In the genomic region with DNA sequence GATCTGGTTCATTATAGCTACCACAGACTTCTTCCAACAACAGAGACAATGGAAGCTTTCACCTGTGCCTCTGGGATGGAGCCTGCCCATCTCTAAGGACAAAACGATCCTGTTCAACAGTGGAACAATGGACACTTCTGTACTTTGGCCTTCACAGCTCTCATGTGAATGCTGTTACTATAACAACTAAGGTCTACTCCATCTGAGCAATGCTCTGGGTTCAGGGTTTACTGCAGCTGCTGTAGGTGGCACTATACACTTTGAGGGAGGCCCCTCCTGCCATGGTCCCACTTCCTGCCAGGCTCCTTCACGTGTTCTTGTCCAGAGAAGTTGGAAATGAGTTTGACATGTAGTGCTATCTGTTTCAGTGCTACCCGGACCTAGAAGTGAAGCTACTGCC, we compare ENCODE assay signal across 27 mouse cellular contexts. TPM values are rescaled to one million over a fixed set of nuclear protein-coding genes. Genes with fewer than 3 reads are reported as not detected.
DNase-seq lines count a peak whose midpoint lies in the region; ATAC-seq and TF ChIP-seq lines count a peak whose summit lies in the region.
"Had no signal": no experiment of that assay in that cellular context is flagged by ENCODE, and none has a peak within 500 bp of the region (broad histone marks: within the 10 kb centered on the region; RNA-seq: fewer than 3 reads in every experiment).

No protein-coding gene starts in this region.

- H3K27ac ChIP-seq in midbrain, embryonic 11.5 days (ENCODE audit: low read depth, low read length) = no peak overlapping the region
- H3K27ac ChIP-seq in midbrain, postnatal 0 days (ENCODE audit: low read depth, low read length) = no peak overlapping the region
- H3K27ac ChIP-seq in intestine, embryonic 16.5 days (ENCODE audit: low read length) = no peak overlapping the region
- H3K27ac ChIP-seq: embryonic facial prominence, embryonic 10.5 days; embryonic facial prominence, embryonic 15.5 days; gastrocnemius, adult 2 months; heart, adult 2 months; liver, embryonic 15.5 days; lung, embryonic 15.5 days; midbrain, embryonic 10.5 days; neural tube, embryonic 12.5 days had no signal

- H3K36me3 ChIP-seq in midbrain, embryonic 11.5 days (ENCODE audit: control insufficient read depth, insufficient read depth, low read length) = no peaks in the 10 kb centered on the region
- H3K36me3 ChIP-seq in midbrain, postnatal 0 days (ENCODE audit: insufficient read depth, low read length) = no peaks in the 10 kb centered on the region
- no peaks in the 10 kb centered on the region for H3K36me3 ChIP-seq in intestine, embryonic 16.5 days (ENCODE audit: control insufficient read depth, insufficient read depth, low read length)
- H3K36me3 ChIP-seq: embryonic facial prominence, embryonic 15.5 days; lung, embryonic 15.5 days had no signal

- no peak for ATAC-seq in midbrain, embryonic 11.5 days (ENCODE audit: low FRiP score)
- no peak for ATAC-seq in midbrain, postnatal 0 days (ENCODE audit: low FRiP score)
- peak; percentile 72; the same call in 1 of the 2 replicates for ATAC-seq in intestine, embryonic 16.5 days
- ATAC-seq: activated CD4-positive, CD25-positive, alpha-beta regulatory T cell, adult 4 months; forebrain, embryonic 14.5 days; hindbrain, embryonic 16.5 days; midbrain, embryonic 16.5 days had no signal

- intact Hi-C loops in heart, postnatal 25 days (cut with DNase I) = no loop called here

- H3K4me2 ChIP-seq in midbrain, embryonic 11.5 days = no peak overlapping the region
- no peak overlapping the region for H3K4me2 ChIP-seq in midbrain, postnatal 0 days (ENCODE audit: low read depth, low read length, poor library complexity, severe bottlenecking)
- H3K4me2 ChIP-seq in intestine, embryonic 16.5 days (ENCODE audit: low read depth, low read length) = no peak overlapping the region
- H3K4me2 ChIP-seq: embryonic facial prominence, embryonic 15.5 days; heart, embryonic 12.5 days; liver, embryonic 15.5 days; lung, embryonic 15.5 days; neural tube, embryonic 12.5 days had no signal

- TF ChIP-seq CTCF in midbrain, postnatal 0 days (IDR thresholded peaks at IDR 0.05) = no peak

- no peaks in the 10 kb centered on the region for H3K9me3 ChIP-seq in midbrain, embryonic 11.5 days (ENCODE audit: control insufficient read depth, low read length)
- no peaks in the 10 kb centered on the region for H3K9me3 ChIP-seq in midbrain, postnatal 0 days (ENCODE audit: low read length)
- no peaks in the 10 kb centered on the region for H3K9me3 ChIP-seq in intestine, embryonic 16.5 days (ENCODE audit: control insufficient read depth, low read length)
- H3K9me3 ChIP-seq: embryonic facial prominence, embryonic 10.5 days; embryonic facial prominence, embryonic 15.5 days; heart, embryonic 12.5 days; liver, embryonic 15.5 days; lung, embryonic 15.5 days; midbrain, embryonic 10.5 days; neural tube, embryonic 12.5 days had no signal

- H3K27me3 ChIP-seq in midbrain, embryonic 11.5 days (ENCODE audit: control insufficient read depth, insufficient read depth, low read length) = no peaks in the 10 kb centered on the region
- no peaks in the 10 kb centered on the region for H3K27me3 ChIP-seq in midbrain, postnatal 0 days (ENCODE audit: insufficient read depth, low read length)
- H3K27me3 ChIP-seq in intestine, embryonic 16.5 days (replicated peaks; ENCODE audit: control insufficient read depth, insufficient read depth, low read length) = no peaks in the 10 kb centered on the region
- H3K27me3 ChIP-seq: embryonic facial prominence, embryonic 15.5 days; heart, embryonic 12.5 days; liver, embryonic 15.5 days; lung, embryonic 15.5 days; neural tube, embryonic 12.5 days had no signal

- peak; percentile 70 for DNase-seq in heart, adult 11 months
- DNase-seq in heart, postnatal 25 days (ENCODE audit: low spot score) = no peak
- peak; percentile 64 for DNase-seq in midbrain, embryonic 11.5 days (ENCODE audit: low spot score, missing footprints)
- DNase-seq in midbrain, postnatal 0 days (ENCODE audit: low spot score) = no peak
- DNase-seq in thymus, postnatal 36 days = peak; percentile 16 to 17
- DNase-seq in right cerebral cortex, postnatal 36 days (ENCODE audit: low spot score in 2 of 2) = no peak
- DNase-seq in adrenal gland, postnatal 14 days = no peak
- DNase-seq: adrenal gland, adult 2 months; cerebellum, adult 8-10 months; cerebellum, postnatal 25 days; gastrocnemius, adult 2 months; gastrocnemius, postnatal 36 days; heart, adult 2 months; liver had no signal

- H3K9ac ChIP-seq in midbrain, embryonic 11.5 days (ENCODE audit: low read length) = no peak overlapping the region
- H3K9ac ChIP-seq in midbrain, postnatal 0 days (replicated peaks; ENCODE audit: low read length, poor library complexity, severe bottlenecking) = no peak overlapping the region
- no peak overlapping the region for H3K9ac ChIP-seq in intestine, embryonic 16.5 days (ENCODE audit: low read depth, low read length)
- H3K9ac ChIP-seq: embryonic facial prominence, embryonic 15.5 days; heart, embryonic 12.5 days; liver, embryonic 15.5 days; lung, embryonic 15.5 days; neural tube, embryonic 12.5 days had no signal

- H3K4me1 ChIP-seq in midbrain, embryonic 11.5 days (ENCODE audit: control insufficient read depth, insufficient read depth, low read length) = peaks cover 9% of the 10 kb centered on the region
- H3K4me1 ChIP-seq in midbrain, postnatal 0 days (ENCODE audit: insufficient read depth, low read length) = no peaks in the 10 kb centered on the region
- no peaks in the 10 kb centered on the region for H3K4me1 ChIP-seq in intestine, embryonic 16.5 days (ENCODE audit: control insufficient read depth, insufficient read depth, low read length)
- H3K4me1 ChIP-seq: embryonic facial prominence, embryonic 10.5 days; liver, embryonic 15.5 days; lung, embryonic 15.5 days had no signal

- no peak overlapping the region for H3K4me3 ChIP-seq in midbrain, embryonic 11.5 days (ENCODE audit: low read depth, low read length)
- no peak overlapping the region for H3K4me3 ChIP-seq in midbrain, postnatal 0 days (ENCODE audit: low read depth, low read length)
- H3K4me3 ChIP-seq in intestine, embryonic 16.5 days (ENCODE audit: low read length) = no peak overlapping the region
- H3K4me3 ChIP-seq: embryonic facial prominence, embryonic 10.5 days; embryonic facial prominence, embryonic 15.5 days; gastrocnemius, adult 2 months; heart, adult 2 months; heart, embryonic 12.5 days; liver, embryonic 15.5 days; lung, embryonic 15.5 days; midbrain, embryonic 10.5 days; myocyte; neural tube, embryonic 12.5 days had no signal

- 77% methylated on average over 3 of the region's 3 CpGs for WGBS in midbrain, embryonic 11.5 days
- 67% methylated on average over 3 of the region's 3 CpGs for WGBS in midbrain, postnatal 0 days
- WGBS in intestine, embryonic 16.5 days = 59% methylated on average over 3 of the region's 3 CpGs

RNA-seq across cellular contexts. Expression of a gene that starts 36.9 kb away (rescaled TPM):
- total RNA-seq in heart, postnatal 25 days (2021) = 10 to 100 TPM; 11.2 to 12.4 TPM
- 14.0 and 15.4 TPM in 2 replicates for polyA plus RNA-seq in midbrain, embryonic 11.5 days (2014; fragmentation: Nextera tagmentation; extraction: Ambion mirVana)
- total RNA-seq in midbrain, postnatal 0 days (2014; rRNA removed) = 18.1 and 23.0 TPM in 2 replicates
- 12.3 and 13.7 TPM in 2 replicates for polyA plus RNA-seq in midbrain, postnatal 0 days (2015; fragmentation: Nextera tagmentation; extraction: Ambion mirVana)
- 21.3 and 22.1 TPM in 2 replicates for polyA plus RNA-seq in intestine, embryonic 16.5 days (2015; fragmentation: Nextera tagmentation; extraction: Ambion mirVana)
- total RNA-seq in adrenal gland, postnatal 14 days (2021) = 26.6 and 28.1 TPM in 2 replicates

Comparison
In these comparisons a context has a peak if more than half of its experiments do, and no peak if none do; other contexts are left out.
1. DNase-seq: peak in heart, adult 11 months (single experiment), midbrain, embryonic 11.5 days (single experiment) and thymus, postnatal 36 days (2 of 2); none in heart, postnatal 25 days (single experiment), midbrain, postnatal 0 days (single experiment), right cerebral cortex, postnatal 36 days (0 of 2) and adrenal gland, postnatal 14 days (single experiment).